Mouse (Mus musculus): ENCODE data around the gene Eif2b5.

DNA sequence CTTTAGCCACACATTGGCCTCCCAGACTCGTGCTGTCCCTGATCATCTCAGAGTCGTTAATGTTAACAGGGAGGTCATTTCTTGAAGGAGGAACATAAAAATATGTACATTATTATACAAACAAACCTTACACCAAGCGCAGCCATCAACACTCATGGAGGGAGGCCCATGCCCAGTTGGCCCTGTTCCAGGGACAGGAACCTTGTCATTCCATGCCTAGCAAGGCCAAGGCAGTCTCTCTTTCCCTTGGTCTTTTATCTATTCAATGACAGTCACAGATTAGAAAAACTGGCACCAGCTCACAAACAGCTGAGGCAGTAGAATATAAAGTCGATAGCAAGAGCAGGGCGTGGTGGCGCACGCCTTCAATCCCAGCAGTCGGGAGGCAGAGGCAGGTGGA is 24.4 kb upstream of the Eif2b5 start:
- TF ChIP-seq CTCF (IDR thresholded peaks at IDR 0.05; ENCODE audit: control insufficient read depth, insufficient read depth, insufficient read length): no peak
- no peak for TF ChIP-seq MYOD1 (IDR thresholded peaks at IDR 0.05; ENCODE audit: control insufficient read depth, insufficient read length, low read depth)
- TF ChIP-seq MYOG (IDR thresholded peaks at IDR 0.05; ENCODE audit: control insufficient read depth, extremely low read depth, insufficient read length): no peak
- no peak for TF ChIP-seq MAX (IDR thresholded peaks at IDR 0.05)
- TF ChIP-seq USF1 (IDR thresholded peaks at IDR 0.05; ENCODE audit: low read depth): no peak
